Mouse (Mus musculus): ENCODE data around the gene Cage1. TPM values are rescaled to one million over a fixed set of nuclear protein-coding genes. Genes with fewer than 3 reads are reported as not detected.

Gene Cage1
- polyA plus RNA-seq, 1 experiment: not detected

DNA sequence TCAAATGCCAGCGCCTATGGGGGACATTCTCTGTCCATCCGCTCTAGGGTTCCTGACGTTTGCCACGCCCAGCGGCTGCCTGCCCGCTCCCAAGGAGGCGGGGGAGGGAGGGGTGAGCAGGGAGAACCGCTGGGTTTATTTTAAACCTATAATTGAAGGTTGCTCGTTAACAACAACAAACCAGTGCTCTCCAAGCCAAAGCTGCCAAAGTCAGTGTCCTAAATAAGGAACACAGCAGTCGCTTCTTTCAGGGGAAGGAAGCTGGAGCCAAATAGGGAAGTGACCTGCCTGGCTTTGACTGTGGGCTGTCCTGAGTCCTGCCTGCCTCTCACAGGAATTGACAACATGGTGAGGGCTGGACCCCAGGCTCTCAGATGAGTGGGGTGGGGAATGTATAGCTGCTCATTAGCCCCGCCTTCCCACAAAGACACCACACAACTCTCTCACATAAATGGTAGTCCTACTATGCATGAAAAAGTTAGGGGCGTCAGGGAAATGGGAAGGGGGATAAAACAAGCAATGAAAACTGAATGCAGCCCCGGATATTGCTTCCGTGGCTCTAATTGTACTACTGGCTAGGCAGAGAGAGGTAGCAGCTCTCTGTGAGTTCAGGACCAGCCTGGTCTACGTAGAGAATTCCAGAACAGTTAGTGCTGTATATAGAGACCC is 77.5 kb downstream of the Cage1 start:
- Histone ChIP-seq H3K4me1 (peaks cover 80% of the 10 kb centered on the region), H3K36me3 (replicated peaks; ENCODE audit: low read length) (peaks cover 21% of the 10 kb centered on the region), H3K27me3 (replicated peaks) (no peaks in the 10 kb centered on the region), H3K4me3 (replicated peaks) (peak overlapping the region; percentile 80), H3K9me3 (no peaks in the 10 kb centered on the region)
- no peak for TF ChIP-seq GATA1 (IDR thresholded peaks at IDR 0.05; ENCODE audit: borderline replicate concordance, low read length)
- no peak for TF ChIP-seq FLI1 (IDR thresholded peaks at IDR 0.05; ENCODE audit: low read length)

- no peaks in the 10 kb centered on the region for H3K27me3 ChIP-seq (replicated peaks)
- peaks cover 76% of the 10 kb centered on the region for H3K4me1 ChIP-seq
- H3K36me3 ChIP-seq (replicated peaks; ENCODE audit: low read length): peaks cover 22% of the 10 kb centered on the region
- TF ChIP-seq FLI1 (IDR thresholded peaks at IDR 0.05; ENCODE audit: low read length): 0 out of 2 replicates have a peak, but pooled peaks have one; percentile 12
- TF ChIP-seq GATA1 (IDR thresholded peaks at IDR 0.05; ENCODE audit: borderline replicate concordance, low read length): peak; percentile 81
- peak overlapping the region; percentile 80 for H3K4me3 ChIP-seq (replicated peaks)
- no peaks in the 10 kb centered on the region for H3K9me3 ChIP-seq
Observed at GRCm38 (mm10) chr13:37958498-37959238, 78.2 kb downstream of the Cage1 start.

Other genes starting within 250 kb of the Cage1 start
- gene Ssr1, start 42.9 kb downstream of the Cage1 start, polyA plus RNA-seq (2012; ENCODE audit: insufficient read depth, low replicate concordance): 3.7 and 29.4 TPM in 2 replicates
- 7.2 and 7.7 TPM in 2 replicates for gene Riok1, start 74 bp downstream of the Cage1 start, polyA plus RNA-seq (2012; ENCODE audit: insufficient read depth, low replicate concordance)
- gene Dsp, start 114.2 kb upstream of the Cage1 start, polyA plus RNA-seq (2012; ENCODE audit: insufficient read depth, low replicate concordance): 0.09 TPM in 1 of 2 replicates, not detected in the other
- gene Snrnp48, start 167.9 kb upstream of the Cage1 start, polyA plus RNA-seq (2012; ENCODE audit: insufficient read depth, low replicate concordance): 3.0 and 32.8 TPM in 2 replicates